Mouse (Mus musculus) thymus, adult 2 months (tissue): ENCODE results near the gene Dlst.

Source experiments
- CTCF ChIP-seq: fragments of 200-500 bp; IDR thresholded peaks from 2 replicates; pipeline ENCODE4 v1.5.1; 2012; ENCODE audit warnings: mild to moderate bottlenecking, control low read depth, low read length, moderate library complexity, borderline replicate concordance; ENCODE audit not compliant: control insufficient read depth, poor library complexity, insufficient read depth; ENCODE audit errors: extremely low read depth
- POLR2A ChIP-seq: fragments of 200-500 bp; IDR thresholded peaks from 2 replicates; pipeline ENCODE4 v1.6.1; 2012; ENCODE audit warnings: mild to moderate bottlenecking, low read length, control low read depth, moderate library complexity; ENCODE audit not compliant: control insufficient read depth, poor library complexity, insufficient read depth; ENCODE audit errors: extremely low read depth

GRCm38 (mm10) chr12:85110011-85110697, 479 bp upstream of the Dlst start:
- no peak for TF ChIP-seq CTCF
- TF ChIP-seq POLR2A = no peak
